Mouse (Mus musculus): ENCODE measurements around the gene Hs6st3. TPM values are rescaled to one million over a fixed set of nuclear protein-coding genes. Genes with fewer than 3 reads are reported as not detected.

Hs6st3 gene
- polyA plus RNA-seq, 1 experiment from 2014 or later: 1.4 TPM

- WGBS: 89% methylated on average over 3 of the region's 3 CpGs
- no peaks in the 10 kb centered on the region for H3K27me3 ChIP-seq (ENCODE audit: insufficient read depth, low read length)
- no peak for DNase-seq
- no peaks in the 10 kb centered on the region for H3K9me3 ChIP-seq (ENCODE audit: low read depth, low read length)
- no peak overlapping the region for H3K9ac ChIP-seq
- TF ChIP-seq CTCF (IDR thresholded peaks at IDR 0.05; ENCODE audit: low read depth): no peak
- no peak for ATAC-seq (ENCODE audit: insufficient read depth)
- H3K4me2 ChIP-seq: no peak overlapping the region
- H3K4me3 ChIP-seq (ENCODE audit: low read depth, low read length): no peak overlapping the region
- 0 out of 2 replicates have a peak, but pooled peaks cover 6% of the 10 kb centered on the region for H3K4me1 ChIP-seq (ENCODE audit: insufficient read depth)
- no peak overlapping the region for H3K27ac ChIP-seq (ENCODE audit: low read depth)
- H3K36me3 ChIP-seq (ENCODE audit: insufficient read depth): no peaks in the 10 kb centered on the region
Observed at GRCm38 (mm10) chr14:119836051-119836450, 697.9 kb downstream of the Hs6st3 start.

GRCm38 (mm10) chr14:119847540-119847939 is 709.4 kb downstream of the Hs6st3 start:
- no peak for TF ChIP-seq CTCF (IDR thresholded peaks at IDR 0.05; ENCODE audit: low read depth)
- H3K4me3 ChIP-seq (ENCODE audit: low read depth, low read length): no peak overlapping the region

GRCm38 (mm10) chr14:119848759-119849298 is 710.7 kb downstream of the Hs6st3 start:
- Histone ChIP-seq H3K27me3 (ENCODE audit: insufficient read depth, low read length) (no peaks in the 10 kb centered on the region), H3K4me1 (ENCODE audit: insufficient read depth) (peaks cover 5% of the 10 kb centered on the region; the same call in 1 of the 2 replicates), H3K27ac (ENCODE audit: low read depth) (no peak overlapping the region), H3K9me3 (ENCODE audit: low read depth, low read length) (no peaks in the 10 kb centered on the region), H3K9ac (no peak overlapping the region), H3K4me3 (ENCODE audit: low read depth, low read length) (no peak overlapping the region), H3K4me2 (no peak overlapping the region), H3K36me3 (ENCODE audit: insufficient read depth) (no peaks in the 10 kb centered on the region)
- WGBS: 64% methylated on average over 4 of the region's 4 CpGs
- DNase-seq: no peak
- TF ChIP-seq CTCF (IDR thresholded peaks at IDR 0.05; ENCODE audit: low read depth): no peak
- ATAC-seq (ENCODE audit: insufficient read depth): no peak

More at GRCm38 (mm10) chr14:119847540-119847939, 709.4 kb downstream of the Hs6st3 start:
- Histone ChIP-seq H3K9me3 (ENCODE audit: low read depth, low read length) (no peaks in the 10 kb centered on the region), H3K4me1 (ENCODE audit: insufficient read depth) (peaks cover 5% of the 10 kb centered on the region; the same call in 1 of the 2 replicates), H3K9ac (no peak overlapping the region), H3K27ac (ENCODE audit: low read depth) (no peak overlapping the region), H3K36me3 (ENCODE audit: insufficient read depth) (no peaks in the 10 kb centered on the region), H3K27me3 (ENCODE audit: insufficient read depth, low read length) (no peaks in the 10 kb centered on the region), H3K4me2 (no peak overlapping the region)
- DNase-seq: no peak
- WGBS: 55% methylated on average over 12 of the region's 12 CpGs
- 0 out of 2 replicates have a peak, but pooled peaks have one; percentile 28 for ATAC-seq (ENCODE audit: insufficient read depth)

GRCm38 (mm10) chr14:119849338-119849737 is 711.2 kb downstream of the Hs6st3 start:
- no peak overlapping the region for H3K4me2 ChIP-seq
- 67% methylated on average over 7 of the region's 7 CpGs for WGBS
- DNase-seq: no peak

GRCm38 (mm10) chr14:119852139-119852538 is 714.0 kb downstream of the Hs6st3 start:
- Histone ChIP-seq H3K27ac (ENCODE audit: low read depth) (no peak overlapping the region), H3K36me3 (ENCODE audit: insufficient read depth) (no peaks in the 10 kb centered on the region), H3K9ac (no peak overlapping the region), H3K9me3 (ENCODE audit: low read depth, low read length) (no peaks in the 10 kb centered on the region), H3K4me3 (ENCODE audit: low read depth, low read length) (no peak overlapping the region), H3K27me3 (ENCODE audit: insufficient read depth, low read length) (no peaks in the 10 kb centered on the region), H3K4me2 (peak overlapping the region; percentile 26; the same call in 1 of the 2 replicates), H3K4me1 (ENCODE audit: insufficient read depth) (peaks cover 5% of the 10 kb centered on the region; the same call in 1 of the 2 replicates)
- peak; percentile 46 for DNase-seq
- TF ChIP-seq CTCF (IDR thresholded peaks at IDR 0.05; ENCODE audit: low read depth): no peak
- ATAC-seq (ENCODE audit: insufficient read depth): 0 out of 2 replicates have a peak, but pooled peaks have one; percentile 56
- 12% methylated on average over 5 of the region's 5 CpGs for WGBS

More at GRCm38 (mm10) chr14:119849338-119849737, 711.2 kb downstream of the Hs6st3 start:
- Histone ChIP-seq H3K9me3 (ENCODE audit: low read depth, low read length) (no peaks in the 10 kb centered on the region), H3K4me1 (ENCODE audit: insufficient read depth) (peaks cover 5% of the 10 kb centered on the region; the same call in 1 of the 2 replicates), H3K27ac (ENCODE audit: low read depth) (no peak overlapping the region), H3K9ac (no peak overlapping the region), H3K4me3 (ENCODE audit: low read depth, low read length) (no peak overlapping the region), H3K27me3 (ENCODE audit: insufficient read depth, low read length) (no peaks in the 10 kb centered on the region), H3K36me3 (ENCODE audit: insufficient read depth) (no peaks in the 10 kb centered on the region)
- no peak for TF ChIP-seq CTCF (IDR thresholded peaks at IDR 0.05; ENCODE audit: low read depth)
- no peak for ATAC-seq (ENCODE audit: insufficient read depth)

GRCm38 (mm10) chr14:119857338-119858291 is 719.5 kb downstream of the Hs6st3 start:
- no peak overlapping the region for H3K27ac ChIP-seq (ENCODE audit: low read depth)
- H3K4me1 ChIP-seq (ENCODE audit: insufficient read depth): no peaks in the 10 kb centered on the region
- peak; percentile 29 for DNase-seq
- H3K4me3 ChIP-seq (ENCODE audit: low read depth, low read length): no peak overlapping the region
- H3K4me2 ChIP-seq: peak overlapping the region; percentile 26; the same call in 1 of the 2 replicates
- no peaks in the 10 kb centered on the region for H3K36me3 ChIP-seq (ENCODE audit: insufficient read depth)
- WGBS: 56% methylated on average over 23 of the region's 23 CpGs
- no peaks in the 10 kb centered on the region for H3K27me3 ChIP-seq (ENCODE audit: insufficient read depth, low read length)
- no peak for TF ChIP-seq CTCF (IDR thresholded peaks at IDR 0.05; ENCODE audit: low read depth)
- no peak overlapping the region for H3K9ac ChIP-seq
- no peak for ATAC-seq (ENCODE audit: insufficient read depth)
- no peaks in the 10 kb centered on the region for H3K9me3 ChIP-seq (ENCODE audit: low read depth, low read length)

GRCm38 (mm10) chr14:119873617-119874016 is 735.5 kb downstream of the Hs6st3 start:
- no peaks in the 10 kb centered on the region for H3K4me1 ChIP-seq (ENCODE audit: insufficient read depth)
- no peak for TF ChIP-seq CTCF (IDR thresholded peaks at IDR 0.05; ENCODE audit: low read depth)
- H3K9me3 ChIP-seq (ENCODE audit: low read depth, low read length): no peaks in the 10 kb centered on the region
- no peak overlapping the region for H3K4me3 ChIP-seq (ENCODE audit: low read depth, low read length)
- ATAC-seq (ENCODE audit: insufficient read depth) (no peak), DNase-seq (no peak)
- no peaks in the 10 kb centered on the region for H3K27me3 ChIP-seq (ENCODE audit: insufficient read depth, low read length)
- WGBS: 96% methylated on average over 4 of the region's 4 CpGs
- no peaks in the 10 kb centered on the region for H3K36me3 ChIP-seq (ENCODE audit: insufficient read depth)
- H3K4me2 ChIP-seq: no peak overlapping the region
- no peak overlapping the region for H3K27ac ChIP-seq (ENCODE audit: low read depth)
- no peak overlapping the region for H3K9ac ChIP-seq

Data from lung, embryonic 14.5 days (tissue).